Mouse (Mus musculus) ES-E14 (cell line): ENCODE results near the gene Scgb1b11.
"Not testable (repeated sequence)": the region's sequence is repeated elsewhere in the genome, so short reads cannot be mapped to it uniquely, and the experiment has no call there.

ENCODE experiments used
- CHD2 ChIP-seq: IDR thresholded peaks from 2 replicates; pipeline ENCODE4 v1.6.1; 2014; ENCODE audit warnings: mild to moderate bottlenecking, low read depth, low read length, inconsistent platforms
- HCFC1 ChIP-seq: IDR thresholded peaks from 2 replicates; pipeline ENCODE4 v1.6.1; 2012; ENCODE audit warnings: low read length, inconsistent platforms, borderline replicate concordance; ENCODE audit not compliant: insufficient read depth
- MAFK ChIP-seq: IDR thresholded peaks from 2 replicates; pipeline ENCODE4 v1.6.1; 2014; ENCODE audit warnings: mild to moderate bottlenecking, low read depth, low read length, inconsistent platforms; ENCODE audit not compliant: insufficient read depth
- ZNF384 ChIP-seq: IDR thresholded peaks from 2 replicates; pipeline ENCODE4 v1.6.1; 2012; ENCODE audit warnings: low read depth, low read length, inconsistent platforms

DNA sequence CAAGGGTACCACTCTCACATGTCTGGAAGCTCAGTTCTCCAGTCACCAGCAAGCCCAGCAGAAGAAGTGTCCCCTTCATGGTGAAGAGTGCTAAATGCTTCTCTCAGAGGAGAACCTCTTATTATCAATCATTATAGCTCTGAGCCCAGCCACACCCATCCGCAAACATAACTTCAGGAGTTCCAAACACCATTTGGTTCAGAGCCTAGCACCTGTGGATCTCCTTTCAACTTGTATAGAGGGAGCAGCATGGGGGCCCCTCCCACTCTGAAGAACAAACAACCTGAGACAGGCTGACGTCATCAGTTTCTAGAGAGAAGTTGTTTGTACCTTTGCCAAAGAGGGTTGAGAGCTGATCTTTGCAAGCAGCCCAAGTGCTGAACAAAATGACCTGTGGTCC lies 11.6 kb upstream of the Scgb1b11 start, which contains the start of gene Scgb2b11:
- TF ChIP-seq ZNF384, MAFK, CHD2, HCFC1: not testable (repeated sequence)
